Mouse (Mus musculus) embryonic facial prominence, embryonic 12.5 days (tissue): Measurements from ENCODE around the gene Colec11. TPM values are rescaled to one million over a fixed set of nuclear protein-coding genes. Genes with fewer than 3 reads are reported as not detected.
A peak's percentile ranks its signal among the peaks of the same experiment; 100 is the strongest.

Experiments
- ATAC-seq: fragments of 200-750 bp; cut with Nextera tagmentation; 2 replicates; pipeline ENCODE4 v1.8.0; 2017; ENCODE audit not compliant: insufficient number of reproducible peaks, insufficient read depth, low FRiP score, low TSS enrichment
- H3K27ac ChIP-seq: fragments of 300-500 bp; sonication (generic); 2 replicates; pipeline ENCODE4 v1.5.1; 2016; ENCODE audit warnings: mild to moderate bottlenecking
- H3K27me3 ChIP-seq: fragments of 300-500 bp; sonication (generic); 2 replicates; pipeline ENCODE4 v1.6.1; 2016; ENCODE audit warnings: mild to moderate bottlenecking, moderate library complexity
- H3K36me3 ChIP-seq: fragments of 300-500 bp; sonication (generic); 2 replicates; pipeline ENCODE4 v1.6.1; 2016; ENCODE audit warnings: mild to moderate bottlenecking
- H3K4me1 ChIP-seq: fragments of 300-500 bp; sonication (generic); 2 replicates; pipeline ENCODE4 v1.6.1; 2016
- H3K4me2 ChIP-seq: fragments of 300-500 bp; sonication (generic); replicated peaks from 2 replicates; pipeline ENCODE4 v1.6.1; 2016; ENCODE audit warnings: mild to moderate bottlenecking, moderate library complexity
- H3K4me3 ChIP-seq: fragments of 300-500 bp; sonication (generic); 2 replicates; pipeline ENCODE4 v1.5.1; 2016; ENCODE audit warnings: mild to moderate bottlenecking
- H3K9ac ChIP-seq: fragments of 300-500 bp; sonication (generic); 2 replicates; pipeline ENCODE4 v1.6.1; 2016; ENCODE audit warnings: mild to moderate bottlenecking, moderate library complexity
- H3K9me3 ChIP-seq: fragments of 300-500 bp; sonication (generic); 2 replicates; pipeline ENCODE4 v1.6.1; 2016; ENCODE audit warnings: mild to moderate bottlenecking, moderate library complexity
- WGBS: fragments of 180-500 bp; shearing (Covaris S2); methylation state at CpG from one replicate; pipeline ENCODE4 v1.1.7; 2016; 5-methylcytosine and 5-hydroxymethylcytosine counted together
- polyA plus RNA-seq: library from polyadenylated mRNA; unstranded; fragments of >200 nt; fragmentation: Nextera tagmentation; extraction: Ambion mirVana; gene quantifications from 2 replicates; pipeline ENCODE4 v1.2.1, GENCODE M21; 2016

The Colec11 gene
- polyA plus RNA-seq, result 0.37 TPM in 1 of 2 replicates, not detected in the other

DNA sequence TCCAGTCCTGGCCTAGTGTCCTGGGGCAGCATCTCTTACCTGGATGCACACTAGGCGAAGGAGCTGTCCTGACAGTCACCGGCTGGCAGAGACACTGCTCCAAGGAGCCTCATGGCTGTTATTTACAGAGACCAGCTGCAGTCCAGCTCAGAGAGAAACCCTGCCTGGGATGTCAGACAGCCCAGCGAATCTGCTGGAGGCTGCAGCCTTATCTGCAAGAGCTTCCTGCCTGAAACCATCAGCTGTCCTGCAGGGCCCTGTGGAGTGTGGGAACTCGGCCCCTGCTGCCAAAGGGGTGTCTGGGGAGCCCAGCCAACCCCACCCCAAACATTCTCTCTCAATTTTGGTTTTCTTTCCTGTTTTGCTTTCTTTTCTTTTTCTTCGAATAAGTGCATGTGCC, at the start of gene Colec11:
Colec11 (minus strand) TSS at position 183 of the 400 bp plus-strand sequence.
- Histone ChIP-seq H3K27me3 (no peaks in the 10 kb centered on the region), H3K4me3 (no peak within 1 kb of the TSS), H3K4me1 (peaks cover 11% of the 10 kb centered on the region; the same call in 1 of the 2 replicates), H3K36me3 (peaks cover 3% of the 10 kb centered on the region), H3K4me2 (no peak within 1 kb of the TSS), H3K9me3 (no peaks in the 10 kb centered on the region), H3K27ac (no peak within 1 kb of the TSS), H3K9ac (no peak within 1 kb of the TSS)
- ATAC-seq, result no peak
- WGBS, result 64% methylated on average over 5 of the region's 5 CpGs

DNA sequence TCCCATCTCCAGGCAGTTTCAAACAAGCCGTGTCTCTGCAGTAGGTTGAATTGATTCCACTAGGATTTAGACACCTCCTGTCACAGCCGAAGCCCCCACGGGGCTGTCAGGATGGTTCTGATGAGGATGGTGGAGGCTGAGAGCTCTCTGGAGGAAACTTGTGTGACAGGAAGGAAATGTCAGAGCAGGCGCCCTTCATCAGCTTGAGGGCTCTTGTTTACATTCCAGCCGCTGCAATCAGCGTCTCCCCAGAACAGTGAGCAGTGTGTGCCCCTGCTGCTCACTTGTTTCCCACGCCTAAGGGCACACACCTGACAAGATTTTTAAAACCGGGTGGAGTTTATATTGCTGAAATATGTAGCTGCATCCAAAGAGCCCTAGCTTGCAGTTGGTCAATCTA, 44.1 kb upstream of the Colec11 start:
- no peak overlapping the region for H3K9ac ChIP-seq
- 0 out of 2 replicates have a peak, but pooled peaks cover 10% of the 10 kb centered on the region for H3K4me1 ChIP-seq

DNA sequence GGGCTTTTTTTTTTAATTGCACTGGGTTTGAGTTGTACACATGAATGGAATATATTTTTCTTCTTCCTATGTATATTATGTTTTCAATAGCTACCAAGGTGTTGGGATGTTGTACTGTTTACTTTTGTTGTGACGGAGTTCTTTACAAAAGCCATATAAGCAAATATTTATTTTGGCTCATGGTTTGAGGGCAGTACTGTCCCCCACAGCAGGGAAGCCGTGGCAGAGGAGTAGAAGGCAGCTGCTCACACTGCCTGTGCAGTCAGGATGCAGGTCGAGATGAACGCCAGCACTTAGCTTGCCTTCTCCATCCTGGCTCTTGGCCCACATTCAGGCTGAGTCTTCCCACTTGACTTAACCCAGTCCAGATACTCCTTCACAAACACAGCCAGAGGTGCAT, 43.6 kb upstream of the Colec11 start:
- no peak for ATAC-seq

More for the DNA sequence above, 44.1 kb upstream of the Colec11 start:
- WGBS, result 26% methylated on average over 8 of the region's 8 CpGs
- Histone ChIP-seq H3K36me3 (no peaks in the 10 kb centered on the region; the same call in 1 of the 2 replicates), H3K27ac (no peak overlapping the region), H3K9me3 (no peaks in the 10 kb centered on the region), H3K4me2 (no peak overlapping the region), H3K4me3 (no peak overlapping the region), H3K27me3 (no peaks in the 10 kb centered on the region)
- ATAC-seq, result no peak

DNA sequence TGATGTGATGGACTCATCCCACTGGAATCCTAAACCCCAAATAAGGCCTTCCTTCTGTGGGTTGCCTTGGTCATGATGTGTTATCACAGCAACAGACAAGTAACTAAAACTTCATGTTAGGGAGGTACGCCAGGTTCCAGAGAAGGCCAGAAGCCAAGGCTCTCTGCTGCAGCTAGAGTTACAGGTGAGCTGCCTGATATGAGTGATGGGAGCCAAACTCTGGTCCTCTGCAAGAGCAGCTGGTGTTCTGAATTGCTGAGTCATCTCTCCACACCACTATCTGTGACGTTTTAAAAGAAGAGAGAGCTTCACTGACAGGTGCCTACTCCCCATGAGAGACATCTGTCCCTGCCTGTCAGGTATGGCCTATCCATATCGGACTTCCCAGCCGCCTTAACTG, 39.5 kb upstream of the Colec11 start:
- WGBS, result 79% methylated on average over 4 of the region's 4 CpGs

More for the DNA sequence above, 43.6 kb upstream of the Colec11 start:
- no peaks in the 10 kb centered on the region for H3K27me3 ChIP-seq
- 0 out of 2 replicates have a peak, but pooled peaks cover 10% of the 10 kb centered on the region for H3K4me1 ChIP-seq
- H3K4me3 ChIP-seq, result no peak overlapping the region
- no peaks in the 10 kb centered on the region for H3K9me3 ChIP-seq
- no peak overlapping the region for H3K27ac ChIP-seq
- H3K36me3 ChIP-seq, result no peaks in the 10 kb centered on the region; the same call in 1 of the 2 replicates
- H3K4me2 ChIP-seq, result no peak overlapping the region
- 73% methylated on average over 4 of the region's 4 CpGs for WGBS
- no peak overlapping the region for H3K9ac ChIP-seq

GRCm38 (mm10) chr12:28649141-28650110, 26.2 kb upstream of the Colec11 start, which contains the start of gene Rnaseh1:
Gene Rnaseh1, plus strand, starts transcription at chr12:28649602.
- peak within 1 kb of the TSS; percentile 68 for H3K4me2 ChIP-seq
- 2% methylated on average over 52 of the region's 52 CpGs for WGBS
- peak; percentile 84 for ATAC-seq
- peaks cover 6% of the 10 kb centered on the region for H3K36me3 ChIP-seq
- peak within 1 kb of the TSS; percentile 93 for H3K4me3 ChIP-seq
- peak within 1 kb of the TSS; percentile 78 for H3K9ac ChIP-seq
- no peaks in the 10 kb centered on the region for H3K9me3 ChIP-seq
- H3K27ac ChIP-seq, result peak within 1 kb of the TSS; percentile 67; the same call in 1 of the 2 replicates
- H3K27me3 ChIP-seq, result no peaks in the 10 kb centered on the region
- H3K4me1 ChIP-seq, result peaks cover 4% of the 10 kb centered on the region; the same call in 1 of the 2 replicates

More for the DNA sequence above, 39.5 kb upstream of the Colec11 start:
- H3K36me3 ChIP-seq, result peaks cover 26% of the 10 kb centered on the region
- H3K4me3 ChIP-seq, result no peak overlapping the region
- no peak overlapping the region for H3K9ac ChIP-seq
- no peaks in the 10 kb centered on the region for H3K27me3 ChIP-seq
- no peaks in the 10 kb centered on the region for H3K9me3 ChIP-seq
- H3K27ac ChIP-seq, result no peak overlapping the region
- H3K4me1 ChIP-seq, result 0 out of 2 replicates have a peak, but pooled peaks cover 8% of the 10 kb centered on the region
- H3K4me2 ChIP-seq, result no peak overlapping the region
- no peak for ATAC-seq

GRCm38 (mm10) chr12:28638778-28639177, 15.6 kb upstream of the Colec11 start:
- ATAC-seq, result no peak
- no peak overlapping the region for H3K27ac ChIP-seq
- no peak overlapping the region for H3K9ac ChIP-seq
- no peak overlapping the region for H3K4me3 ChIP-seq
- peaks cover 8% of the 10 kb centered on the region for H3K36me3 ChIP-seq
- H3K9me3 ChIP-seq, result no peaks in the 10 kb centered on the region
- 74% methylated on average over 2 of the region's 2 CpGs for WGBS
- H3K27me3 ChIP-seq, result peaks cover 3% of the 10 kb centered on the region; the same call in 1 of the 2 replicates
- no peak overlapping the region for H3K4me2 ChIP-seq
- peaks cover 8% of the 10 kb centered on the region for H3K4me1 ChIP-seq

- peaks cover 31% of the 10 kb centered on the region for H3K36me3 ChIP-seq
- H3K4me2 ChIP-seq, result peak overlapping the region; percentile 44
- ATAC-seq, result no peak
- no peak overlapping the region for H3K27ac ChIP-seq
- H3K9me3 ChIP-seq, result no peaks in the 10 kb centered on the region
- no peaks in the 10 kb centered on the region for H3K27me3 ChIP-seq
- peak overlapping the region; percentile 89 for H3K4me3 ChIP-seq
- H3K4me1 ChIP-seq, result peaks cover 9% of the 10 kb centered on the region
- WGBS, result 83% methylated on average over 6 of the region's 6 CpGs
- H3K9ac ChIP-seq, result no peak overlapping the region
Observed at GRCm38 (mm10) chr12:28636543-28636942, 13.4 kb upstream of the Colec11 start.

DNA sequence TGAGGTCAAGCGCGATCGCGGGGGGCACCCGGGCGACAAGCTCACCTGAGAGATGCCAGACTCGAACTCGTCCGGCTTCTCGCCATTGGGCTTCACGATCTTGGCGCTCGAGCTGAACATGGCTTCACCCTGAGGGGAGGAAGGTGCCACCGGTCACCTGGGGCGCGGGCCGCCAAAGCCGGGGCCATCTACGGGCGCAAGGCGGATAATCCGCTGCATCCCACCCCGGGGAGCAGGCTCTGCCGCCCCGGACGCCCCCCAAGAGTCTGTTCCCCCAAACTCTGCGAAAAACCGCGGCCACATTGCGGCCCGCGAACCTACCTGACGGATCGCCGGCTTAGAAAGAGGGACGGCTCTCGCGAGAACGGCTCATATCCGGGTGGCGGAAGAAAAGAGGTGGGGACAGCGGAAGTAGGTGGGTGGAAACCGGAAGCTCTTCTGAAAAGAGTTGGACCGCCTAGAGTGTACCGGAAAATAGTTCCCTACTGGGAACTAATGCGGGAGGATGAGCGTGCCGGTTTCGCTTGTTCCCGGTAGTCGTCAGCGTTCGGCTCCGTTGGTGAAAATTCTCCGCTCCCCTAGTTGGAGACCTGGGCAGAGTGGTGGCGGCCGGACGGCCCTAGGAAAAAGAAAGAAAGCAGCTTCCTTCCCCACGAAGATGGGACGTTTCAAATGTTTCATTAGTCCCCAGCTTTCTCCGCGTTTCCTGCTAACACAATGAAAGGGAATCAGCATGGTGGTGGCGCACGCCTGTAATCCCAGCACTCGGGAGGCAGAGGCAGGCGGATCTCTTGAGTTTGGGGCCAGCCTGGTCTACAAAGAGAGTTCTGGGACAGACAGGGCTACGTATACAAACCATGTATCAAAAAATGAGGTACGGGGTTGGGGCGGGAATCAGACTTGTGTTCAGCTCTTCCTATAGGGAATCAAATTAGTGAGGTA, 12.6 kb upstream of the Colec11 start, which contains the start of gene Rps7:
Rps7 (minus strand) TSS at position 419 of the 942 bp plus-strand sequence.
- WGBS, result 7% methylated on average over 69 of the region's 69 CpGs
- H3K9me3 ChIP-seq, result no peaks in the 10 kb centered on the region
- peak within 1 kb of the TSS; percentile 98 for H3K9ac ChIP-seq

DNA sequence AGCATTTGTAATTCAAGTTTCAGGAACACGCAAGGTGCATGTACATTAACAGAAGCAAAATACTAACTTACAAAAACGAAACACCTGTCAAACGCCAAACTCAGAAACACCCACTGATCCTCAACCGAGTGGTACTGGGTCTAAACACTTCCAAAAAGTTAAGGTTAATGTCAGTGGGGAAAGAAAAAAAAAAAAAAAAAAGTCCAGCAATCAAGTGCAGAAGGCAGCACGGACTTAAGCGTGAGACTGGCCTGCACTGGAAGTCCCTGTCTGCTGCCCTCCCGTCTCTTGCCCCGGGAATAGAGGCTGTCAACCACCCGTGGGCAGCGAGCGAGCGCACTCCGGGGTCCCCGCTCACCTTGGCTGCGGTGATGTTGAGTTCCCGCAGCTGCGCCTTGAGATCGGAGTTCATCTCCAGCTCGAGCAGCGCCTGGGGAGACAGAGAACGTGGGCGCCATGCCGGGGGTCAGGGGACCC, 11.9 kb upstream of the Colec11 start:
- H3K36me3 ChIP-seq, result peaks cover 45% of the 10 kb centered on the region
- 2% methylated on average over 23 of the region's 23 CpGs for WGBS
- peaks cover 9% of the 10 kb centered on the region for H3K4me1 ChIP-seq
- H3K4me3 ChIP-seq, result peak overlapping the region; percentile 89
- H3K27ac ChIP-seq, result peak overlapping the region; percentile 94
- ATAC-seq, result 0 out of 2 replicates have a peak, but pooled peaks have one; percentile 18
- H3K27me3 ChIP-seq, result no peaks in the 10 kb centered on the region
- peak overlapping the region; percentile 84 for H3K4me2 ChIP-seq
- no peaks in the 10 kb centered on the region for H3K9me3 ChIP-seq
- H3K9ac ChIP-seq, result peak overlapping the region; percentile 98

More for the DNA sequence above, 12.6 kb upstream of the Colec11 start, which contains the start of gene Rps7:
- peaks cover 9% of the 10 kb centered on the region for H3K4me1 ChIP-seq
- H3K36me3 ChIP-seq, result peaks cover 38% of the 10 kb centered on the region
- peak within 1 kb of the TSS; percentile 94 for H3K27ac ChIP-seq
- H3K4me3 ChIP-seq, result peak within 1 kb of the TSS; percentile 89
- peak; percentile 96 for ATAC-seq
- H3K4me2 ChIP-seq, result peak within 1 kb of the TSS; percentile 84
- no peaks in the 10 kb centered on the region for H3K27me3 ChIP-seq

DNA sequence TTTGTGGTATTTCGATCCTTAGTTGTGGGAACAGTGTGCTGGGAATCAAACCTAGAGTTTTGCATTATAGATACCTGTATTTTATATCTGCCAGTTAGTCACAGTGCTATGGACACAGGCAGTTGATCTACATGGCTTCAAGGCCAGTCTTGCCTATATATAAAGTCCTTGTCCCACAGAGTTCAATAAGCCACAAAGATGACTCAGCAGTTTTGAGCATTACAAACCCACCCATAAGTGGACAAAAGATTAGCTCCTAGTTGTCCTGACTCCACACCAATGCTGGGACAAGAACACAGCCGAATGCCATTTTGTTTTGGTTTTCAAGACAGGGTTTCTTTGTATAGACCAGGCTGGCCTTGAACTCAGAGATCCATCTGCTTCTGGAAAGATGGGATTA, 5.3 kb upstream of the Colec11 start:
- Histone ChIP-seq H3K4me2 (no peak overlapping the region), H3K27me3 (no peaks in the 10 kb centered on the region), H3K27ac (no peak overlapping the region), H3K9me3 (no peaks in the 10 kb centered on the region), H3K4me3 (no peak overlapping the region), H3K9ac (no peak overlapping the region), H3K4me1 (no peaks in the 10 kb centered on the region), H3K36me3 (peaks cover 55% of the 10 kb centered on the region)
- no peak for ATAC-seq
- WGBS, result 90% methylated on average over 2 of the region's 2 CpGs

- Histone ChIP-seq H3K9ac (no peak overlapping the region), H3K4me2 (no peak overlapping the region), H3K36me3 (peaks cover 42% of the 10 kb centered on the region), H3K4me1 (peaks cover 4% of the 10 kb centered on the region; the same call in 1 of the 2 replicates), H3K27ac (no peak overlapping the region), H3K4me3 (no peak overlapping the region), H3K9me3 (no peaks in the 10 kb centered on the region), H3K27me3 (no peaks in the 10 kb centered on the region)
- no peak for ATAC-seq
- WGBS, result 70% methylated on average over 4 of the region's 4 CpGs
Observed at GRCm38 (mm10) chr12:28627092-28627491, 3.9 kb upstream of the Colec11 start.
